Mouse (Mus musculus): ENCODE measurements at regions not wholly inside any gene's neighbourhood (a gene's known extent, or its start where the extent isn't known, plus 50 kb on each side); places are given as distances from the start of the nearest gene placed in this dataset.

GRCm38 (mm10) chr2:61346012-61346760 is 232.2 kb upstream of the Tank start:
- Histone ChIP-seq H3K36me3 (ENCODE audit: control insufficient read depth, insufficient read depth, low read length, poor library complexity, severe bottlenecking) (no peaks in the 10 kb centered on the region), H3K27me3 (ENCODE audit: control insufficient read depth, insufficient read depth, low read length, poor library complexity, severe bottlenecking) (no peaks in the 10 kb centered on the region)
- no peak for DNase-seq (ENCODE audit: low read depth, low spot score)

- Histone ChIP-seq H3K27me3 (ENCODE audit: control insufficient read depth, insufficient read depth, low read length, poor library complexity, severe bottlenecking) (no peaks in the 10 kb centered on the region), H3K36me3 (ENCODE audit: control insufficient read depth, insufficient read depth, low read length, poor library complexity, severe bottlenecking) (no peaks in the 10 kb centered on the region)
- no peak for DNase-seq (ENCODE audit: low read depth, low spot score)
Measured at GRCm38 (mm10) chr2:61345311-61345710, 233.1 kb upstream of the Tank start.

GRCm38 (mm10) chr2:61344556-61345131 is 233.7 kb upstream of the Tank start:
- Histone ChIP-seq H3K27me3 (ENCODE audit: control insufficient read depth, insufficient read depth, low read length, poor library complexity, severe bottlenecking) (no peaks in the 10 kb centered on the region), H3K36me3 (ENCODE audit: control insufficient read depth, insufficient read depth, low read length, poor library complexity, severe bottlenecking) (no peaks in the 10 kb centered on the region)
- no peak for DNase-seq (ENCODE audit: low read depth, low spot score)

GRCm38 (mm10) chr2:61341254-61341653 is 237.1 kb upstream of the Tank start:
- DNase-seq (ENCODE audit: low read depth, low spot score), result no peak
- no peaks in the 10 kb centered on the region for H3K36me3 ChIP-seq (ENCODE audit: control insufficient read depth, insufficient read depth, low read length, poor library complexity, severe bottlenecking)
- H3K27me3 ChIP-seq (ENCODE audit: control insufficient read depth, insufficient read depth, low read length, poor library complexity, severe bottlenecking), result no peaks in the 10 kb centered on the region

GRCm38 (mm10) chr2:61319226-61319625 is 259.2 kb upstream of the Tank start:
- Histone ChIP-seq H3K36me3 (ENCODE audit: control insufficient read depth, insufficient read depth, low read length, poor library complexity, severe bottlenecking) (no peaks in the 10 kb centered on the region), H3K27me3 (ENCODE audit: control insufficient read depth, insufficient read depth, low read length, poor library complexity, severe bottlenecking) (no peaks in the 10 kb centered on the region)
- DNase-seq (ENCODE audit: low read depth, low spot score), result no peak

- Histone ChIP-seq H3K36me3 (ENCODE audit: control insufficient read depth, insufficient read depth, low read length, poor library complexity, severe bottlenecking) (no peaks in the 10 kb centered on the region), H3K27me3 (ENCODE audit: control insufficient read depth, insufficient read depth, low read length, poor library complexity, severe bottlenecking) (no peaks in the 10 kb centered on the region)
- DNase-seq (ENCODE audit: low read depth, low spot score), result no peak
Measured at GRCm38 (mm10) chr2:61310405-61310804, 268.0 kb upstream of the Tank start.

GRCm38 (mm10) chr2:61309219-61309618 is 269.2 kb upstream of the Tank start:
- Histone ChIP-seq H3K36me3 (ENCODE audit: control insufficient read depth, insufficient read depth, low read length, poor library complexity, severe bottlenecking) (no peaks in the 10 kb centered on the region), H3K27me3 (ENCODE audit: control insufficient read depth, insufficient read depth, low read length, poor library complexity, severe bottlenecking) (no peaks in the 10 kb centered on the region)
- DNase-seq (ENCODE audit: low read depth, low spot score), result no peak

GRCm38 (mm10) chr2:61297135-61297534 is 281.2 kb upstream of the Tank start:
- Histone ChIP-seq H3K36me3 (ENCODE audit: control insufficient read depth, insufficient read depth, low read length, poor library complexity, severe bottlenecking) (no peaks in the 10 kb centered on the region), H3K27me3 (ENCODE audit: control insufficient read depth, insufficient read depth, low read length, poor library complexity, severe bottlenecking) (no peaks in the 10 kb centered on the region)
- no peak for DNase-seq (ENCODE audit: low read depth, low spot score)

GRCm38 (mm10) chr2:61296606-61297005 is 281.8 kb upstream of the Tank start:
- H3K27me3 ChIP-seq (ENCODE audit: control insufficient read depth, insufficient read depth, low read length, poor library complexity, severe bottlenecking), result no peaks in the 10 kb centered on the region
- no peaks in the 10 kb centered on the region for H3K36me3 ChIP-seq (ENCODE audit: control insufficient read depth, insufficient read depth, low read length, poor library complexity, severe bottlenecking)
- no peak for DNase-seq (ENCODE audit: low read depth, low spot score)

GRCm38 (mm10) chr2:61295261-61295964 is 283.0 kb upstream of the Tank start:
- DNase-seq (ENCODE audit: low read depth, low spot score), result no peak
- no peaks in the 10 kb centered on the region for H3K36me3 ChIP-seq (ENCODE audit: control insufficient read depth, insufficient read depth, low read length, poor library complexity, severe bottlenecking)
- no peaks in the 10 kb centered on the region for H3K27me3 ChIP-seq (ENCODE audit: control insufficient read depth, insufficient read depth, low read length, poor library complexity, severe bottlenecking)

GRCm38 (mm10) chr2:61288246-61288645 is 290.1 kb upstream of the Tank start:
- Histone ChIP-seq H3K27me3 (ENCODE audit: control insufficient read depth, insufficient read depth, low read length, poor library complexity, severe bottlenecking) (no peaks in the 10 kb centered on the region), H3K36me3 (ENCODE audit: control insufficient read depth, insufficient read depth, low read length, poor library complexity, severe bottlenecking) (no peaks in the 10 kb centered on the region)
- DNase-seq (ENCODE audit: low read depth, low spot score), result no peak

GRCm38 (mm10) chr2:61284706-61285105 is 293.7 kb upstream of the Tank start:
- no peaks in the 10 kb centered on the region for H3K36me3 ChIP-seq (ENCODE audit: control insufficient read depth, insufficient read depth, low read length, poor library complexity, severe bottlenecking)
- H3K27me3 ChIP-seq (ENCODE audit: control insufficient read depth, insufficient read depth, low read length, poor library complexity, severe bottlenecking), result no peaks in the 10 kb centered on the region
- no peak for DNase-seq (ENCODE audit: low read depth, low spot score)

GRCm38 (mm10) chr2:61283829-61284601 is 294.4 kb upstream of the Tank start:
- no peaks in the 10 kb centered on the region for H3K36me3 ChIP-seq (ENCODE audit: control insufficient read depth, insufficient read depth, low read length, poor library complexity, severe bottlenecking)
- DNase-seq (ENCODE audit: low read depth, low spot score), result no peak

GRCm38 (mm10) chr2:61272721-61273120 is 305.7 kb upstream of the Tank start:
- no peak for DNase-seq (ENCODE audit: low read depth, low spot score)
- no peaks in the 10 kb centered on the region for H3K36me3 ChIP-seq (ENCODE audit: control insufficient read depth, insufficient read depth, low read length, poor library complexity, severe bottlenecking)
- H3K27me3 ChIP-seq (ENCODE audit: control insufficient read depth, insufficient read depth, low read length, poor library complexity, severe bottlenecking), result no peaks in the 10 kb centered on the region

More at GRCm38 (mm10) chr2:61283829-61284601, 294.4 kb upstream of the Tank start:
- no peaks in the 10 kb centered on the region for H3K27me3 ChIP-seq (ENCODE audit: control insufficient read depth, insufficient read depth, low read length, poor library complexity, severe bottlenecking)

- H3K27me3 ChIP-seq (ENCODE audit: control insufficient read depth, insufficient read depth, low read length, poor library complexity, severe bottlenecking), result no peaks in the 10 kb centered on the region
- no peak for DNase-seq (ENCODE audit: low read depth, low spot score)
- H3K36me3 ChIP-seq (ENCODE audit: control insufficient read depth, insufficient read depth, low read length, poor library complexity, severe bottlenecking), result no peaks in the 10 kb centered on the region
Measured at GRCm38 (mm10) chr2:61267706-61268105, 304.7 kb upstream of the Rbms1 start.

Data from splenic B cell, adult 2 months (primary cell).